ENCODE assay signal across 8 mouse cellular contexts in genomic region chr15:82958253-82958701, GRCm38 (mm10). TPM values are rescaled to one million over a fixed set of nuclear protein-coding genes. Genes with fewer than 3 reads are reported as not detected.
DNase-seq lines count a peak whose midpoint lies in the region; ATAC-seq and TF ChIP-seq lines count a peak whose summit lies in the region.

No protein-coding gene starts in this region.

- TF ChIP-seq CTCF in liver, postnatal 0 days (IDR thresholded peaks at IDR 0.05; ENCODE audit: low read depth), result no peak
- TF ChIP-seq CTCF in midbrain, postnatal 0 days (IDR thresholded peaks at IDR 0.05), result peak; percentile 22; the same call in 1 of the 2 replicates

- ATAC-seq in liver, embryonic 11.5 days (replicated peaks; ENCODE audit: low FRiP score), result no peak
- ATAC-seq in liver, postnatal 0 days, result no peak
- peak; percentile 58 for ATAC-seq in granulocyte monocyte progenitor cell, adult 5-6 weeks (replicated peaks; ENCODE audit: poor library complexity, severe bottlenecking)
- peak; percentile 42 for ATAC-seq in midbrain, postnatal 0 days (ENCODE audit: low FRiP score)
- ATAC-seq in megakaryocyte-erythroid progenitor cell, adult 5-6 weeks (replicated peaks; ENCODE audit: low FRiP score, low TSS enrichment, poor library complexity, severe bottlenecking), result no peak; the same call in 1 of the 2 replicates

- no peak overlapping the region for H3K9ac ChIP-seq in liver, embryonic 11.5 days (ENCODE audit: low read depth, low read length)
- H3K9ac ChIP-seq in liver, postnatal 0 days (replicated peaks), result no peak overlapping the region
- peak overlapping the region; percentile 51 for H3K9ac ChIP-seq in midbrain, postnatal 0 days (replicated peaks; ENCODE audit: low read length, poor library complexity, severe bottlenecking)

- DNase-seq in liver, embryonic 11.5 days (ENCODE audit: low spot score), result no peak
- DNase-seq in liver, postnatal 0 days, result no peak
- peak; percentile 70 to 83 for DNase-seq in kidney, postnatal 4 days
- peak; percentile 75 for DNase-seq in midbrain, postnatal 0 days (ENCODE audit: low spot score)
- no peak for DNase-seq in thymus, postnatal 36 days
- no peak for DNase-seq in gastrocnemius, postnatal 25 days

- 17% methylated on average over 16 of the region's 16 CpGs for WGBS in liver, embryonic 11.5 days
- WGBS in liver, postnatal 0 days (ENCODE audit: insufficient replicate concordance), result 14% methylated on average over 16 of the region's 16 CpGs
- 1% methylated on average over 16 of the region's 16 CpGs for WGBS in midbrain, postnatal 0 days

- no peaks in the 10 kb centered on the region for H3K36me3 ChIP-seq in liver, embryonic 11.5 days (ENCODE audit: control insufficient read depth, insufficient read depth, low read length)
- H3K36me3 ChIP-seq in liver, postnatal 0 days (replicated peaks; ENCODE audit: insufficient read depth, low read length), result no peaks in the 10 kb centered on the region
- H3K36me3 ChIP-seq in midbrain, postnatal 0 days (ENCODE audit: insufficient read depth, low read length), result no peaks in the 10 kb centered on the region

- H3K27me3 ChIP-seq in liver, embryonic 11.5 days (replicated peaks; ENCODE audit: control insufficient read depth, insufficient read depth, low read length), result peaks cover 79% of the 10 kb centered on the region
- peaks cover 42% of the 10 kb centered on the region for H3K27me3 ChIP-seq in liver, postnatal 0 days (ENCODE audit: insufficient read depth, low read length)
- no peaks in the 10 kb centered on the region for H3K27me3 ChIP-seq in midbrain, postnatal 0 days (ENCODE audit: insufficient read depth, low read length)

- peak overlapping the region; percentile 14; the same call in 1 of the 2 replicates for H3K4me2 ChIP-seq in liver, embryonic 11.5 days
- H3K4me2 ChIP-seq in liver, postnatal 0 days (ENCODE audit: low read depth, low read length), result no peak overlapping the region; the same call in 1 of the 2 replicates
- peak overlapping the region; percentile 77 for H3K4me2 ChIP-seq in midbrain, postnatal 0 days (ENCODE audit: low read depth, low read length, poor library complexity, severe bottlenecking)

- no peak overlapping the region for H3K27ac ChIP-seq in liver, embryonic 11.5 days (ENCODE audit: low read depth, low read length)
- H3K27ac ChIP-seq in liver, postnatal 0 days (ENCODE audit: low read depth), result no peak overlapping the region
- peak overlapping the region; percentile 70 for H3K27ac ChIP-seq in midbrain, postnatal 0 days (ENCODE audit: low read depth, low read length)

- TF ChIP-seq EP300 in liver, postnatal 0 days (IDR thresholded peaks at IDR 0.05; ENCODE audit: low read depth), result no peak

- no peaks in the 10 kb centered on the region for H3K9me3 ChIP-seq in liver, embryonic 11.5 days (ENCODE audit: control insufficient read depth, low read length)
- no peaks in the 10 kb centered on the region for H3K9me3 ChIP-seq in liver, postnatal 0 days (ENCODE audit: low read length)
- H3K9me3 ChIP-seq in midbrain, postnatal 0 days (ENCODE audit: low read length), result no peaks in the 10 kb centered on the region

- H3K4me3 ChIP-seq in liver, embryonic 11.5 days (ENCODE audit: low read depth, low read length), result no peak overlapping the region
- no peak overlapping the region for H3K4me3 ChIP-seq in liver, postnatal 0 days (ENCODE audit: low read depth, low read length)
- peak overlapping the region; percentile 25 for H3K4me3 ChIP-seq in midbrain, postnatal 0 days (ENCODE audit: low read depth, low read length)

- peaks cover 24% of the 10 kb centered on the region for H3K4me1 ChIP-seq in liver, embryonic 11.5 days (replicated peaks; ENCODE audit: control insufficient read depth, insufficient read depth, low read length)
- H3K4me1 ChIP-seq in liver, postnatal 0 days (ENCODE audit: insufficient read depth), result no peaks in the 10 kb centered on the region; the same call in 1 of the 2 replicates
- H3K4me1 ChIP-seq in midbrain, postnatal 0 days (ENCODE audit: insufficient read depth, low read length), result peaks cover 38% of the 10 kb centered on the region

RNA-seq across cellular contexts. Expression of gene Tcf20, which starts 29.4 kb away (rescaled TPM):
- 6.4 and 7.1 TPM in 2 replicates for polyA plus RNA-seq in liver, embryonic 11.5 days (2014; fragmentation: Nextera tagmentation; extraction: Ambion mirVana)
- polyA plus RNA-seq in liver, postnatal 0 days (2015; fragmentation: Nextera tagmentation; extraction: Ambion mirVana), result 1.6 and 1.8 TPM in 2 replicates
- 52.2 and 56.9 TPM in 2 replicates for total RNA-seq in granulocyte monocyte progenitor cell, adult 5-6 weeks (2014; fragmentation: Nextera tagmentation)
- 76.8 and 81.2 TPM in 2 replicates for total RNA-seq in granulocyte monocyte progenitor cell, adult 5-6 weeks (2017)
- 125 and 131 TPM in 2 replicates for total RNA-seq in midbrain, postnatal 0 days (2014; rRNA removed)
- 10.6 and 11.8 TPM in 2 replicates for polyA plus RNA-seq in midbrain, postnatal 0 days (2015; fragmentation: Nextera tagmentation; extraction: Ambion mirVana)
- total RNA-seq in megakaryocyte-erythroid progenitor cell, adult 5-6 weeks (2014; fragmentation: Nextera tagmentation), result 57.7 and 70.5 TPM in 2 replicates
- total RNA-seq in megakaryocyte-erythroid progenitor cell, adult 5-6 weeks (2017), result 87.5 and 106 TPM in 2 replicates
- 10 to 100 TPM; 24.4 to 25.5 TPM for total RNA-seq in gastrocnemius, postnatal 25 days (2021)

Comparison
In these comparisons a context has a peak if more than half of its experiments do, and no peak if none do; other contexts are left out.
1. ATAC-seq: peak in granulocyte monocyte progenitor cell, adult 5-6 weeks (single experiment) and midbrain, postnatal 0 days (single experiment); none in liver, embryonic 11.5 days (single experiment), liver, postnatal 0 days (single experiment) and megakaryocyte-erythroid progenitor cell, adult 5-6 weeks (single experiment).
2. DNase-seq: peak in kidney, postnatal 4 days (2 of 2) and midbrain, postnatal 0 days (single experiment); none in liver, embryonic 11.5 days (single experiment), liver, postnatal 0 days (single experiment), thymus, postnatal 36 days (0 of 2) and gastrocnemius, postnatal 25 days (single experiment).